Mouse (Mus musculus) small intestine, adult 2 months (tissue): ENCODE measurements at regions not wholly inside any gene's neighbourhood (a gene's known extent, or its start where the extent isn't known, plus 50 kb on each side); places are given as distances from the start of the nearest gene placed in this dataset.

Experiments used
- CTCF ChIP-seq: fragments of 200-500 bp; IDR thresholded peaks from 2 replicates; pipeline ENCODE4 v1.5.1; 2012; ENCODE audit warnings: low read depth, mild to moderate bottlenecking, control low read depth, inconsistent platforms, low read length, moderate library complexity, mixed read lengths; ENCODE audit not compliant: insufficient replicate concordance, insufficient read length; ENCODE audit errors: extremely low read depth
- POLR2A ChIP-seq: fragments of 200-500 bp; IDR thresholded peaks from 2 replicates; pipeline ENCODE4 v1.6.1; 2012; ENCODE audit warnings: low read depth, mild to moderate bottlenecking, control low read depth, inconsistent platforms, low read length, moderate library complexity

GRCm38 (mm10) chr12:9918026-9918425 is 348.1 kb downstream of the Osr1 start:
- no peak for TF ChIP-seq CTCF
- no peak for TF ChIP-seq POLR2A
